Mouse (Mus musculus) ES-E14 (cell line): ENCODE results near the gene Xpnpep3. TPM values are rescaled to one million over a fixed set of nuclear protein-coding genes. Genes with fewer than 3 reads are reported as not detected.
A peak's percentile ranks its signal among the peaks of the same experiment; 100 is the strongest.

Experiments
- DNase-seq: peaks from one replicate; pipeline ENCODE4 v3.0.0-alpha.2; 2013; ENCODE audit warnings: low read depth, low spot score
- H3K27ac ChIP-seq: 2 replicates; pipeline ENCODE4 v1.5.1; 2012; ENCODE audit warnings: low read depth, mild to moderate bottlenecking, low read length, moderate library complexity, mixed read lengths; ENCODE audit not compliant: poor library complexity, insufficient read depth, severe bottlenecking
- H3K36me3 ChIP-seq: 2 replicates; pipeline ENCODE4 v1.6.1; 2012; ENCODE audit warnings: mild to moderate bottlenecking, low read length, moderate library complexity, mixed read lengths; ENCODE audit not compliant: control insufficient read depth, poor library complexity, insufficient read depth, severe bottlenecking
- H3K4me1 ChIP-seq, 2 experiments: fragments of 150-350 bp in 1 of 2; sonication (generic) in 1 of 2; 2 replicates each; pipeline ENCODE4 v1.6.1; 2012; ENCODE audit warnings: low read length in 2 of 2, mild to moderate bottlenecking in 1 of 2, mixed read lengths in 1 of 2; ENCODE audit not compliant: control insufficient read depth in 2 of 2, insufficient read depth in 2 of 2, poor library complexity in 1 of 2
- H3K4me3 ChIP-seq, 2 experiments: fragments of 150-350 bp in 1 of 2; sonication (generic) in 1 of 2; 2 replicates each; pipeline ENCODE4 v1.5.1; 2012; ENCODE audit warnings: low read length in 2 of 2, low read depth in 1 of 2, mild to moderate bottlenecking in 1 of 2, mixed read lengths in 1 of 2; ENCODE audit not compliant: insufficient read depth in 1 of 2, poor library complexity in 1 of 2, severe bottlenecking in 1 of 2
- H3K9ac ChIP-seq: 2 replicates; pipeline ENCODE4 v1.6.1; 2012; ENCODE audit warnings: low read depth, mild to moderate bottlenecking, low read length, mixed read lengths; ENCODE audit not compliant: poor library complexity, insufficient read depth, severe bottlenecking
- H3K9me3 ChIP-seq: fragments of 150-350 bp; sonication (generic); 2 replicates; pipeline ENCODE4 v1.6.1; 2012; ENCODE audit warnings: low read depth, mild to moderate bottlenecking, low read length; ENCODE audit not compliant: control insufficient read depth, insufficient read depth
- CHD2 ChIP-seq: IDR thresholded peaks from 2 replicates; pipeline ENCODE4 v1.6.1; 2014; ENCODE audit warnings: mild to moderate bottlenecking, low read depth, low read length, inconsistent platforms
- HCFC1 ChIP-seq: IDR thresholded peaks from 2 replicates; pipeline ENCODE4 v1.6.1; 2012; ENCODE audit warnings: low read length, inconsistent platforms, borderline replicate concordance; ENCODE audit not compliant: insufficient read depth
- MAFK ChIP-seq: IDR thresholded peaks from 2 replicates; pipeline ENCODE4 v1.6.1; 2014; ENCODE audit warnings: mild to moderate bottlenecking, low read depth, low read length, inconsistent platforms; ENCODE audit not compliant: insufficient read depth
- ZC3H11A ChIP-seq: IDR thresholded peaks from 2 replicates; pipeline ENCODE4 v1.6.1; 2012; ENCODE audit warnings: low read depth, mild to moderate bottlenecking, inconsistent platforms, low read length, borderline replicate concordance
- ZNF384 ChIP-seq: IDR thresholded peaks from 2 replicates; pipeline ENCODE4 v1.6.1; 2012; ENCODE audit warnings: low read depth, low read length, inconsistent platforms
- in situ Hi-C, 2 experiments: fragments of 600-800 bp; cut with MboI; formaldehyde crosslinking; loops; one replicate each; pipeline ENCODE4 v1.15.1; 2025; ENCODE audit warnings: low sequenced_read_pairs in 2 of 2, inconsistent platforms in 1 of 2; ENCODE audit not compliant: unreplicated experiment in 2 of 2
- total RNA-seq: library from RNA; depleted of rRNA; stranded (reverse); fragments of 300-350 nt; gene quantifications from 2 replicates; pipeline ENCODE4 v1.2.3, GENCODE M21; 2012

The Xpnpep3 gene
- total RNA-seq, 1 experiment: 16.4 TPM

DNA sequence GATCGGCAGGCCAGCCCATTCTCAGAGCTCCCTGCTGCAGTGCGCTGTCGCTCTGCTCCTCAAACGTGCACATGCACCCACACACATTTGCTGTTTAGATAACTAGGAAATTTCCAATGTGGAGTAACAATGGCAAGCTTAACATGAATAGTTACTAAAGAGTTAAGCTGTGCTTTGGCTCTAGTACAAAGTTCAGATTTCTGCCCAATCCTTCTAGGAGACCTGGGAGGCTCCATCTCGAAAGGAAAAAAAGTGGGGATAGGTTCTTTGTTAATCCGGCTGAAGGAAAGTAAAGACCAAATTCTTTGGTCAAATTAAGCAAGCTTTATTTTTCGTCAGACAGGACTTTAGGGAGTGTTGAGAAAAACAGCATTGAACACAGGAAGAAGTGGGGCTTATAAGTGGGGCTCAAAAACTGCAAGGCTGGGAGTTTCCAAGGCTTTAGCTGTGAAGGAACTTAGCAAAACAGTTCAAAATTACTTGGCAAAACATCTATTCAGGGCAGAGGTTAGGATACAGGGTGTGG, 22.3 kb downstream of the Xpnpep3 start:
- in situ Hi-C loops: no loop called here
- Histone ChIP-seq H3K9me3 (no peaks in the 10 kb centered on the region), H3K27ac (no peak overlapping the region), H3K36me3 (peaks cover 3% of the 10 kb centered on the region; the same call in 1 of the 2 replicates), H3K4me3 (no peak overlapping the region), H3K4me1 (peaks cover 3 to 6% of the 10 kb centered on the region in 2 experiments; a peak in 2 of 4 replicates), H3K9ac (no peak overlapping the region)
- no peak for DNase-seq
- TF ChIP-seq MAFK (no peak), CHD2 (no peak), ZC3H11A (no peak), ZNF384 (no peak), HCFC1 (no peak)

DNA sequence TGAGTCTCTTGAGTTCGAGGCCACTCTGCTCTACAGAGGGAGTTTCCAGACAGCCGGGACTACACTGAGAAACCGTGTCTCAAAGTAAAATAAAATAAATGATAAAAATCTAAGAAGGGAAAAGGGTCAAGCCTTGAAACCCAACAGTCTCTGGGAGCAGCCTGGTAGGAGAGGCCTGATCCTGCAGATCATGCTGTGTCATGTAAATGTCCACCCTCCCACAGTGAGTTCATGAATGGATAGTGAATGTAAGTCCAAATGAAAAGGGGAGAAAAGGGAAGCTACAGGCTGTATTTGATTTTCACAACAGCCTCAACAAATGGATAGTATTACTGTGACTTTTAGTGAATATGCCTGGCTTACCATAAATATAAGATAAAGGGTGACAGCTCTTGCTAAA, 25.4 kb downstream of the Xpnpep3 start:
- DNase-seq: no peak
- H3K9me3 ChIP-seq: no peaks in the 10 kb centered on the region
- no peak overlapping the region for H3K9ac ChIP-seq
- peaks cover 0 to 5% of the 10 kb centered on the region in 2 experiments; a peak in 1 of 4 replicates for H3K4me1 ChIP-seq
- H3K36me3 ChIP-seq: peaks cover 10% of the 10 kb centered on the region
- TF ChIP-seq MAFK (0 out of 2 replicates have a peak, but pooled peaks have one; percentile 21), CHD2 (no peak)
- H3K27ac ChIP-seq: no peak overlapping the region
- in situ Hi-C loops: no loop called here
- no peak overlapping the region for H3K4me3 ChIP-seq

DNA sequence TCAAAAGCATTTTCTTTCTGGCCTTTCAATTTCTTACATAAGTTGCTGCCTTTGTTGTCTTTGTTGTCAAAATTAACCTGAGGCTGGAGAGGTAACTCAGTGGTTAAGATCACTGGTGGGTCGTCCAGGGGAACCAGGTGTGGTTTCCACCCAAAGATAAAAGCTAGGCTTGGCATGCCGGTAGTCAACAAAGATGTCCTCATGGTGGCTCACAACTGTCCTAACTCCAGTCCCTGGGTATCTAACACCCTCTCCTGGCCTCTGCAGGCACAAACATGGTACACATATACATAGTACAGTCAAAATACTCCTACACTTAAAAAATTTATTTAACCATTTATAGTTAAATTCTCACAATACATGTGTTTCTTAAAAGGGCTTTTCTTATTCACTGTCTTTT, 28.0 kb downstream of the Xpnpep3 start:
- in situ Hi-C loops: no loop called here
- H3K36me3 ChIP-seq: peaks cover 13% of the 10 kb centered on the region

DNA sequence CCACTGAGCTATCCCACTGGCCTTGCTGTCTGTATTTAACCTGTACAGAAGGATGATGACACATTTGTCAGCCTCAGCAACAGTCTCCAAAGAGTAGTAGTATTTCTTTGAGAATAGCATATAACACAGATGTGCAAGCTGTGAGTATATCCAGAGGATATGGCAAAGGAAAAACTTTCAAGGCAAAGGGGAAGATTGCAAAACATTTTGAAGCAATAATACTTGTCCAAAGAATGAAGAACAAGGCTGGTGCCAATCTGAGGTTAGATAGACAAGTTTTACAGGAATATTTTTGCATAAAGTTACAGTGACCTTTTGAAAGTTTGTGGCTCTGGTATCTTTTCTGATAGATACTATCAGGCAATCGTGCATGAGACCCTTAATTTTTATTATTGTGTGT, 31.3 kb downstream of the Xpnpep3 start:
- Histone ChIP-seq H3K36me3 (peaks cover 13% of the 10 kb centered on the region), H3K27ac (no peak overlapping the region), H3K4me1 (no peaks in the 10 kb centered on the region), H3K4me3 (no peak overlapping the region), H3K9me3 (no peaks in the 10 kb centered on the region), H3K9ac (no peak overlapping the region)
- in situ Hi-C loops: no loop called here
- TF ChIP-seq MAFK (no peak), ZC3H11A (no peak), HCFC1 (no peak), CHD2 (no peak), ZNF384 (no peak)
- no peak for DNase-seq

More for the DNA sequence above, 28.0 kb downstream of the Xpnpep3 start:
- Histone ChIP-seq H3K9ac (no peak overlapping the region), H3K4me3 (no peak overlapping the region), H3K27ac (no peak overlapping the region), H3K9me3 (no peaks in the 10 kb centered on the region), H3K4me1 (peaks cover 0 to 5% of the 10 kb centered on the region in 2 experiments; a peak in 1 of 4 replicates)
- no peak for TF ChIP-seq HCFC1
- TF ChIP-seq ZNF384: no peak
- no peak for TF ChIP-seq MAFK
- TF ChIP-seq ZC3H11A: no peak
- no peak for TF ChIP-seq CHD2
- DNase-seq: no peak

DNA sequence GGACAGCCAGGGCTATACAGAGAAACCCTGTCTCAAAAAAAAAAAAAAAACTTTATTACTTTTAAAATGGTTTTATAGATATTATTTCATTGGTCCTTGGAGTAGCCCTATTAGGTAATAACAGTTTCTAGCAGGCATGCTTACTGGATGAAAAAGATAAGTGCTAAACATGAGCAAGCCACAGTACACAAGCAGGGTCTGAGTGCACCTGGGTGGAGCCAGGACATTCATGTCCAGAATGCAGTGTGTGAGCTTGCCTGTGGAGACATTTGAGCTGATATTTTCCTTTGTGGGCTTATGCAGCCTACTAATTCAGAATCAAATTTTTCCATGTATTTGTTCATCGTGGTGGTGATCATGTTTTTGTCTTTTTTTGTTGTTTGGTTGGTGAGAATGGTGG, 38.4 kb downstream of the Xpnpep3 start:
- TF ChIP-seq CHD2: no peak
- TF ChIP-seq MAFK: no peak
- TF ChIP-seq ZNF384: no peak
- TF ChIP-seq ZC3H11A: no peak
- no peak for TF ChIP-seq HCFC1
- Histone ChIP-seq H3K27ac (no peak overlapping the region), H3K9me3 (no peaks in the 10 kb centered on the region), H3K4me3 (no peak overlapping the region), H3K4me1 (no peaks in the 10 kb centered on the region), H3K9ac (no peak overlapping the region), H3K36me3 (peaks cover 6% of the 10 kb centered on the region; the same call in 1 of the 2 replicates)
- in situ Hi-C loops: no loop called here
- no peak for DNase-seq
